Mouse (Mus musculus) cortical plate, adult 2 months (tissue): ENCODE data around the gene Ssr2.

Experiments
- CTCF ChIP-seq: fragments of 200-500 bp; IDR thresholded peaks from 2 replicates; pipeline ENCODE4 v1.5.1; 2011; ENCODE audit warnings: mild to moderate bottlenecking, control low read depth, low read length; ENCODE audit not compliant: insufficient read depth; ENCODE audit errors: extremely low read depth
- POLR2A ChIP-seq: fragments of 200-500 bp; IDR thresholded peaks from 2 replicates; pipeline ENCODE4 v1.6.1; 2011; ENCODE audit warnings: mild to moderate bottlenecking, low read length, control low read depth; ENCODE audit not compliant: insufficient read depth; ENCODE audit errors: extremely low read depth

DNA sequence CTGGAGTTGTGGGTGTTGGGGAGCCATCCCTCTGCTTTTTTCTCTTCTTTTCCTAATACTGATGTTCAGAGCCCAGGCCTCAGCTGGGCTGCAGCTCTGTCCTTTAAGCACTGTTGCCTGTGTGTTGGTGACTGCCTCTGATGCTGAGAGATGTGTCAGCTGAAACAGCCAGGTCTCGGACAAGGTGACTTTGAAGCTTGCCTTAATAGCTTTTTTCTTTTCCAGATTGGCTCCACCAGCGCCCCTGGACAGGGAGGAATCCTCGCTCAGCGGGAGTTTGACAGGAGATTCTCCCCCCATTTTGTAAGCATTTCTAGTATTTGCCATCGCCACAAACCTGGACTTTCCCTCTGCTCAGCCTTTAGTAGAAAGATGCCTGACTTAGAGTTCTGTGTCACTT lies 11.0 kb downstream of the Ssr2 start:
- TF ChIP-seq CTCF (no peak), POLR2A (no peak)
